Mouse (Mus musculus) erythroid progenitor cell, adult 5-6 weeks (primary cell): ENCODE data around the gene Dis3l2. TPM values are rescaled to one million over a fixed set of nuclear protein-coding genes. Genes with fewer than 3 reads are reported as not detected.

Experiments
- ATAC-seq: replicated peaks from 2 replicates; pipeline ENCODE4 v1.8.0; 2016; ENCODE audit warnings: moderate number of reproducible peaks, mild to moderate bottlenecking, moderate TSS enrichment, inconsistent platforms; ENCODE audit not compliant: poor library complexity, low FRiP score, severe bottlenecking
- total RNA-seq, 2 experiments: library from RNA; stranded (forward) in 1 of 2; stranded (reverse) in 1 of 2; fragments of 150-400 nt in 1 of 2; fragments of 186-747, 209-891 nt in 1 of 2; gene quantifications; 2 replicates each; pipeline versions ENCODE4 v1.2.3 to v1.2.4; 2015 to 2017; ENCODE audit warnings: low replicate concordance in 2 of 2

The Dis3l2 gene
- 4.0 and 6.7 TPM in 2 replicates for total RNA-seq (2015; ENCODE audit: low replicate concordance)
- 2.4 and 6.1 TPM in 2 replicates for total RNA-seq (2017; ENCODE audit: low replicate concordance)

DNA sequence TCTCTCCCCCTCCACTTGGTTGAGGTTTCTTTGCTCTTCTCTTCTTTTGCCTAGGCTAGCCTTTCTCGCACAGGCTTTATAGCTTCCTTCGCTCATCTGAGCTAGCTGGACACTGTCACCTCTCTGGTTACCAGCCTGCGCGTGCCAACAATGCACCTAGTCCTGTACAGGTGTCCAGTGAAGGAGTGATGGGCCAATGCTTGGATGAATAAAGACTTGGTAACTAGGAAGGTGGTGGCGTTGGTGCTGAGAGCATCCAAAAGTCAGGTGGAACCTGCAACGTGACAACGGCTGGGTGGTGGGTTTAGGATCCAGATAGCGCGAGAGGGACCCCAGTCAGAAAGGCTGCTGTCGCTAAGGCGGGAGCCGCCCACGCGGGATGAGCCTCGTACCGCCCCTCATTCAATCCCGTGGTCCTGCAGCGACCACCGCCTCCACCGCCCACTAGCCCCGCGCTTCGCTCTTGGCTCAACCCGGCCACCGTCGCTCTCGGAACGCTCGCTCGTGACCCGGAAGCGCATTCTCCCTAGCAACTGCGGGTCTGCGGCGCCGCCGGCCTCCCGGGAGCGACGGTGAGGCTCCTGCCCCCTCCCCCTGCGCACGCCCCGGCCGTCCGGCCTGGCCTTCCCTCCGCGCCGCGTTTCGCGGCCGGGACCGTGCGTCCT, at the start of gene Dis3l2:
Gene Dis3l2 (plus strand): TSS at position 509 of the 665 bp plus-strand sequence.
- ATAC-seq = peak; percentile 47

DNA sequence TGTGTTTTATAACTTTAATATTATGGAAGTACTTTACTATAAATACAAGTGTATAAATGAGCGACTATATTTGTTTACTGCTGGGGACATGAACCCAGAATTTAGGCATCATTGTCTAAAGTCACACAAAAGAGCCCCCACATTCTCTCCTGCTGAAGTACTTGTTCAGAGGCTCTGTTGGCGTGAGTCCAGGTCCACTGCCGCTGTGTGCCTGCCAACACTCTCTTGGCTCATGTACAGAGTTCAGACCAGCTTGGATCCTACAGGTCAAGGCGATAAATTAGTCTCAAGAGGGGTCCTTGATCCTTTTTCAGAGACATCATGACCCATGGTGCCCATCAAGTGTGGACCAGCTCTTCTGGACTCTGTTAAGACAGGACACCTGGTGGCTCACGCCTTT, 46.5 kb upstream of the Dis3l2 start:
- ATAC-seq = no peak

DNA sequence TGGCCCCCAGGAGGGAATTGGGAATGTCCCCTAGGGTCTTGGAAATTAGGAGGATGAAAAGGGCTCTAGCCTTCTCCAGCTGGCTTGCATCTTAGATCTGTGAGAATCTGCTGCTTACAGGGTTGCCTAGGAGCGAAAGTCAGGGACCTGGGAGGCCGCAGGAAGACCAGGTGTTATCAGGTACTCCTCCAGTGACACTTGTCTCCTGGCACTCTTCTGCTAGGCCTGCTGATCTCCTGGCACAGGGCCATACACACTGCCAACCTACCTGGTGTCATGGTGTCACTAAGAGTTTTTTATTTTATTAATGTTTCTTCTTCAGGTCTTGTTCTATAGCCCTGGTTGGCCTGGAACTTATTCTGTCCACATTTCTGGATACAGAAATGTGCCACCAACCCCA, 38.5 kb upstream of the Dis3l2 start:
- ATAC-seq = no peak

DNA sequence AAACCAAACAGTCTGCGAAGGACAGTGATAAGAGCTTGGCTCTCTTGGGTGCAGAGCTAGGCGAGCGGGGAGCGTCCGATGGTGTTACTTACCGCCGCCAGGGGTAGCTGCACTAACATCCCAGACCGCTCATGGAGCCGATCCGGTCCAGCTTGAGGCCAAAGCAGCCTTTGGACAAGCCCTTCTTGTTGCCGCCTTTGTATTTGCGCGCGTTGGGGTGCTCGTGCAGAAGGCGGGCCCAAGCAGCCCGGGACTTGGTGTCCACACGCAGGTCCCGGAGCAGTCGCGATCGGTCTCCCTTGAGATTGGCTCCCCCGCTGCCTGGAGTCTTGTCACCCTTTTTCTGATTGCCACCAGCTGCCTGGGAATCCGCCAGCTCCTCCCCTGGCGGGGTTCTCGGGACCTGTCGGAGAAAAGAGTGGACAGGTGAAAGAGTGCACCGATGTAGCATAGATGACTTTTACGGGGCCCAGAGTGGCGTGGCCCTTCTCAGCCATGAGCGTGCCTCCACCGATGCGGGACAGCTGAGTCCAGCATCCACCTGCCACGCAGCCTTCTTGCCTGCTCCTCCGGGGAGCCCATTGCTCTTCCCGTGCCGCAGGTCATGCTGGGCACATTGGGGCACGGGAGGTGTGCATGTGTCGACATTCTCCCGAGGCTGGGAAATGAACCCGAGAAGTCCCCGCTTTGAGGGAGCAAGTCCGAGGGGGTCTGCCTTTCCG, 33.9 kb upstream of the Dis3l2 start:
- ATAC-seq = no peak

DNA sequence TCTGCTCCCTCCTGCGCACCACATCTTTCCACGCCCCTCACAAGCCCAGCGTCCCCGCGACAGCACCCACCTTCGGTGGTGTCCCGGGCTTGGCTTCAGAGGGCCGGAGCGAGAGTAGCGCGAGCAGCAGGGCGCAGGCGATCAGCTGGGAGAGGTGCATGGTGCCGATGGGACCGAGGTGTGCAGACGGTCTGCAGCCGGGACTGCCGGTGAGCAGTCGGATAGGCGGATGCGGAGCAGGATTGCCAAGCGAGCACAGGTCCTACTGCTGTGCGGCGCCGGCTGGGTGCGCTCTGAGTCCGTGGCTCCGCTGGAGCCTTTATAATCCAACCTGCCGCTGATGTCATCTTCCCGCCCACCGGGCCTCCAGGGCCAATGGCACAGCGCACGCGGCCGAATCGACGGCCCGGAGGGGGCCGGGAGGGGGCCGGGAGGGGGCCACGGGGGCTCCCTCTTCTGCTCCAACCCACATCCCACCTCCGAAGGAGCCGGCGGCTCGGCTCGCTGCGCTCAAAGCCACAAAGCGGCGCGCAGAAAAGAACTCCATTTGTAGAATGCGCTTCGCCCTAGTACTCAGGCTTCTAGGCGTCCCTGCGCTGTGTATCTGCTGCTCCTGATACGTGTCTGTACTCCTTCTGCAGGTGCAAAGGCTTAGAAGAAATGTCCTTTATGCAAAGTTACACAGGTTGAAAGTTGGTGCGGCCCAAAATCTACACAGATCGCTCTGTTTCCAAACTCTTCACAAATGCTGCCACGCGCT, 33.1 kb upstream of the Dis3l2 start, which contains the start of gene Nppc:
Gene Nppc (minus strand): TSS at position 293 of the 760 bp plus-strand sequence.
- ATAC-seq = no peak

DNA sequence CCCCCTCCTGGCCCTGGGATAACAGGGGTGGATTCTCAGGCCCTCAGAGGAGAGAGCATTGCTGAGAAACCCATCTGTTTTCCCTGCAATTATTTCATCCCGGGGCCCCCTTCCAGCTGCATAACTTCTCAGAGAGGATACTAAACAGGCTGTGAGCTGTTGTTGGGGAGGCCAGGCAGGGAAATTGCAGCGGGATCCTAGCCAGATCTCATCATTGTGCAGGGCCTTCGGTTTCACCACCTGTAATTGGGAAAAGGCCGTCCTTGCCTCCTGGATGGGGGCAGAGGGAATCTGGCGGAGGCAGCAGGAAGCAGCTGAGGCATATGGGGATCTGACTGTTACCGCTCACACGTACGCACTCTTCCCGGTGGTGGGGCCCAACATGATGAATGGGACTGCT, 29.2 kb upstream of the Dis3l2 start:
- no peak for ATAC-seq

DNA sequence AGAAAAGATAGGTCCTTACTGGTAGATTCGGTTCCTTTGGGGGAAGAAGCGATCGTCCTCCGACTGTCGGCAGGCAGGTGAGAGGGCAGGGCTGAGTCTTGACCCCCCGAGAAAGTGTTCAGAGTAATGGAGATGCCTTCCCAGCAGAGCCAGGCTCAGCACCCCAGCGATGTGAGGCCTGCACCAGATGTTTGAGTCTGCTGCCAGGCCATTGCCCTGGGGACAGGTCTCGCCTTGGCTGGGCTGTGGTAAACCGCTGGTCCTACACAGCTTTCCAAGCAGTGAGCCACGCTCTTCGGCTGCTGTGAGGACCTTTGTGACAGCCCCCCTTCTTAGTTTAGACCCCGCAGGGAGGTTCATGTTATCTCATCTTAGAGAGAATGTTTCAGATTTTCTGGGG, 28.5 kb upstream of the Dis3l2 start:
- no peak for ATAC-seq

DNA sequence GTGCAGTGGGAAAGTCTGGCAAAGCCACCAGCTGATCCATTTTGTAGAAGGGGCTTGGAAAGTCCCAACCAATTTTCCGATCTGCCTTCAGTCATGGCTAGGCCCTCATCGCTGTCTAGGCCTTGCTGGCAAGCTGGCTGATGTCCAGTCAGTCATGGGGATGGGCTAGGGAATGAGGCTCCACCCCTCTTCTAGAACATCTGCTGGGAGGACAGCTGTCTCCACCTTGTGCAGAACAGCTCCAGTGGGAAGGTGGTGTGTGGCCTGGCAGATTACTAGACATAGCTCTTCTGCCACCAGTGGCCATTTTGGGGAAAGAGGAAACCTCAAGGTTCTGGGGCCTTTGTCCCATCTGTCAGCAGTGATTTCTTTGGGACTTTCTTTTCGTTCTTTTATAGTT, 26.0 kb upstream of the Dis3l2 start:
- ATAC-seq = no peak

DNA sequence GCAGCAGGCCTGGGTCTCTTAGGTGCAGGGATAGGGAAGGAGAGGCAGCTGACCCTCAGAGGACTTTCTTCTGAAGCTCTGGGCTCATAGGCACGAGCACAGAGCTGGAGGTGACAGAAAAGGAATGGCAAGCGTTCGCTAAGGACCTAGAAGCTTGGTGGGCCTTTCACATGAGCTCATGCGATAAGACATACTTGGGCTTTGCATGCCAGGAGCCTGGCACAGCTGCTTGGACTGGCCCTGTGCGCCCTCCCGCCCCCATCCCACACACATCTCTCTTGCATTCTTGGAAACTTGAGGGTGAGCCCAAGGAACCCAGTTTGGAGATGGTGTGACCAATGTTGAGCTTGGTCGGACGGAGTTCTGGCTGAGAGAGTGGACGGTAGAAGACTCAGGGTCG, 24.9 kb upstream of the Dis3l2 start:
- no peak for ATAC-seq

DNA sequence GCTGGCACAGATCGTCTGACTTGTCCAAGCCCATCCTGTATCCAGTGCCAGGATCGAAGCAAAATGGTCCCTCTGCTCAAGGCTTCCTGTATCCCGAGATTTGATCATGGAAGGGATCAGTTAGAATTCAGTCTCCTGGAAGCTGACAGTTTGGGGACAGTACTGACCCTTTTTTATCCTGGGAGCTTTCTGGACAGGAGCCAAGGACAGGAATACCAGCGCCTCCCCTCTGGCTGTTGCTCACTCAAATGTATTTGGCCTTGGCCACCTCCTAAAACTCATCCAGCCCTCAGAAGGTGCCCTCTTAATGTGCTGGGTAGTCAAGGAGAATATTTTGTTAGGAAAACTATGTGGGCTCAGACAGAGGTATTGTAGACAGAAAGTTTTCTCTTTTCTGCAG, 16.4 kb upstream of the Dis3l2 start:
- no peak for ATAC-seq

DNA sequence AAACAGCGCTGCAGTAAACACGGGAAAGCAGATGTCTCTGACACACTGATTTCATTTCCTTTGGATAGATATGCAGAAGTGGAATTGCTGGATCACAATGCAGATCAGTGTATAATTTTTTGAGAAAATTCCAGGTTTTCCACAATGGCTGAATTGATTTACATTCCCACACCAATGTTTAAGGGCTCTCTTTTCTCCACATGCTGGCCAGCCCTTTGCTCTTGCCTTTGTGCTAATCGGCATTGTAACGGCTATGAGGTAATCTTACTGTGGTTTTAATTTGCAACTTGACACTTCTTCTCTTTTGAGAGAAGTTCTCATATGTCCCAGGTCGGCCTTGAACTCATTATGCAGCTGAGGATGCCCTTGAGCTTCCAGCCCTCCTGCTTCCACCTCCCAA, 12.6 kb upstream of the Dis3l2 start:
- no peak for ATAC-seq

DNA sequence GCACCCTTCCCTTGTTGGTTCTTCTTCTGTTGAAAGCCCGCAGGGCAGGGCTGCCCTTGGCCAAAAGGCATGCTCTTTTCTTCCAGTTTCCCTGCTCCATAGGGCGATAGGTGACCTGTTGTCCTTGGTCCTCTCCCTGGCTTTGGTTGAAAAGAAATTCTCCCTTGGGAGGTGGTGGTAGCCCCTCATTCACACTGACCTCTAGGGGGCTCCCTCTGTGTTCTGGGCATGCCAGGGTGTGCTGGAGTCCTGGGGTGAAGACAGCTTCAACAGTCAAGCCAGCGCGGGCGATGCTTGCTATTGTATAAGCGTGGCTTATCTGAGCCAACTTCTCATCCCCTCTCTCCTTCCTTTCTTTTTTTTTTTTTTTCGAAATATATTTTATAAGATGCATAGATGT, 6.7 kb upstream of the Dis3l2 start:
- no peak for ATAC-seq

DNA sequence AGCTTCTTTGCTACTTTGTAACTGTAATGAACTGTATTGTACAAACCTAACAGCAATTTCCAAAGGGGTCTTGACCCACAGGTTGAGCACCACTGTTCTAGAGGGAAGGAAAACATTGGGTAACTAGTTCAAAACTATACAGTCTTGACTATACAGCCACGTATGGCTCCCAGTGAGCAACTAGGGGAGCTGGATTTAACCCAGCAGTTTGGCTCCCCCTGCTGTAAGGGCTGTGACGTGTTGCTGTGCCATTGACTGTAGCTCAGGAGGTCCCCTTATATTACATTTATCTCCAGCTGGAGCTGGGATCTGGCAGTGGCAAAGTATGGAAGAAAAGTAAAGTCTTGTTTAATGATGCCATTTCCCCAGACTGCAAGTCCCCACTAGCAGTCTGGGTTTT, 4.9 kb upstream of the Dis3l2 start:
- no peak for ATAC-seq

DNA sequence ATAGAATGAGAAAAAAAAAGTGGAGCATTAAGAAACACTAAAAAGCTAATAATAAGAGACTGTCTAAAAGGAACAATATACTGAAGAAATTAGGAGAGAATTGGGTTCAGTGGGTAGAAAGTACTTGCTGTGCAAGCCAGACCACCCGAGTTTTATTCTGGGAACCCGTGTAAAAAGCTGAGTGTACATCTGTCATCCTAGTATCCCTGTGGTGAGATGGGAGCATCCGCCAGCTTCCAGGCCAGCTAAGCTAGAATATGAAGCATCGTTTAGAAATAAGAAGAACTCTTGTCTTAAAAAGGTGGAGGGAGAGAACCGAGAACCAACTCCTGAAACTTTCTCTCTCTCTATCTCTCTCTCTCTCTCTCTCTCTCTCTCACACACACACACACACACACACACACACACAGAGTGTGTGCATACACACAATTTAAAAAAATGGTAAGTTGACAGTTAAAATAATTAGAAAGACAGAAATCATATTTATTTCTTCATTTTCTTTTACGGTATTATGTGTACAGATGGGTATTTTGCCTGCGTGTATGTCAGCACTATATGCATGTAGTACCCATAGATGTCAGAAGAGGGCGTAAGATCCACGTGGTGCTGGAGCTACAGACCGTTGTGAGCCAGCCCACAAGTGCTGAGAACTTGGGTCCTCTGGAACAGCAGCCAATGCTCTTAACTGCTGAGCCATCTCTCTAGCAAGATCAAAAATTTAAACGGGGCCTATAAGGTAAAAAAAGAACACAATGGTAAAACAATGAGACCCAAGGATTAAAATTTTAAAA, 4.1 kb upstream of the Dis3l2 start:
- no peak for ATAC-seq

DNA sequence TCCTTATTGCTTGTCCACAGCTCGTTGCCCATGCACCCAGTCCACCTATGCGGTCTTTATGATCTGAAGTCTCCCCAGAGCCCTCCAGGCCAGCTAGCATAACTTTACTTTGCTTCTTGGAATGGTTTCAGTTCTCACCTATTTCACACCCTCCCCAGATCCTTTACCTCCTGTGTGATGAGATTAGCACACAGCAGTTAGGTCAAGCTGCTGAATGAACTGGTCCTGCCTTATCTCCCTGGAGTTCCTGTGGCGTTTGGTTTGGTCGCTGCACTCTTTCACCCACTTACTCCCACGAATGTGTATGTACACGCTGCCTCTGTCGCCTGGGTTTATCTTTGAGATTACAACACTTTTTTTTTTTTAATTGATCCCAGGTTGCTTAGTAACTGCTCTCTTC, 3.2 kb upstream of the Dis3l2 start:
- ATAC-seq = 0 out of 2 replicates have a peak, but pooled peaks have one; percentile 11

DNA sequence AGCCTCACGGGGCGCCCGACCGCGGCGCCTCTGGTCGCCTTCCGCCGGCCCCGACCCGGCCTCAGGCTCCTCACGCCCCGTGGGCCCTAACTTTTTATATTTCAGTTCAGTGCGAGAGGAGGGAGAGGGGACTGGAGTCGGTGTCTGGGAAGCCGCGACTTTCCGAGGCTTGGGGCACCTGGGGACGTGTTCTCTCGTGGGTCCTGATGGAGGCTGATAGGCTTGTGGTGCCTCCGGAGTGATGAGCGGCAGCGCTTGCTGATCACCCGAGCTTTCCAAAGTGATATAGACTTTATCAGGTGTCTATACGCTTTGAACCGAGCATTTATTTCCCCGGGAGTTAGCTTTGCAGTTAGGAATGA, 338 bp downstream of the Dis3l2 start:
- peak; percentile 63 for ATAC-seq

DNA sequence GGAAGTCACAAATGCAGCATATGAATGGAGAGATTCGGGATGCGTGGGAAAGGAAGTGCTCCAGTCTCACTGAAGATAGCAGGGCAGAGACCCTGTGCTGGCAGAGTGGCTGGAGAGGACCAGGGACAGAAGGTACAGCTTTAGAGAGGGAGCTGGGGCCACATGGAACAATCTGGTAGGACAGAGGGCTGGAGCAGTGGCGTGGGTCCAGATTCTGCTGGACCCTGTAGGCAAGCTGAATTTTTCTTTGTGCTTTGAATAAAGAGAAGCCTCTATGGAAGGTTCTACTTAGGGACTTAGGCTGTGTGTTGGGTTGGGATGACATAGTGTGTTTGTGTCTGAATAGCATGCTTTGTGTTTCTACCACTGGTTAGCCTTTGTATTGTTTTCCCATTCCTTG, 1.9 kb downstream of the Dis3l2 start:
- no peak for ATAC-seq

DNA sequence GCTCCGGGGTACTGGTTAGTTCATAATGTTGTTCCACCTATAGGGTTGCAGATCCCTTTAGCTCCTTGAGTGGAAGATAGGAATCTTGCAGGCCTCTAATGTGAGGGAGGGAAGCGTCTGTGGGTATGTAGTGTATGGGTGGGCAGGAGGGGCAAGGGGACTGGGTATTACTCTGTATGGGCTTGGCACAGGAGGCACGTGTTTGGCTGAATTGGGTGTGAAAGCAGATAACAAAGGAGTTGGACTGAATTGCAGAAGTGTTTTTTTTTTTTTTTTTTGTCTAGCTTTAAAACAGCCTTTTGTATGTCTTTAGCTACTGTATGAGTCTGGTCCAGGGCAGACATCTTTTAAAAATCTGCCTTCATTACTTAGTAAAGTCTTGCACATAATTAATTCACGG, 5.9 kb downstream of the Dis3l2 start:
- no peak for ATAC-seq

DNA sequence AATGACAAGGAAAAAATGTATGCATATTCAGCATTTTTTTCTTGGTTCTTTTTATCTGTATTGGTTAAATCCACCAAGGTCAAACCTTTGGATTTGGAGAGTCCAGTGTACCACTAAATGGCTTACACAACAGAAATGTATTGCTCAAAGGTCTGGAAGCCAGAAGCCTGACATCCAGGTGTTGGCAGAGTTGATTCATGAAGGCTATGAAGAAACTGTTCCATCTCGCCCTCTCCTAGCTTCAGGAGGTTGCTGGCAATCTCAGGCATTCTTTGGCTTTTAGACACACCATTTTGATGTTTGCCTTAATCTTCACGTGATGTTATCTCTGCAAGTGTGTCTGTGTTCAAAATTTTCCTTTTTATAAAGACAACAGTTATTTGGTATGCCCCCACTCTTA, 8.4 kb downstream of the Dis3l2 start:
- ATAC-seq = no peak

DNA sequence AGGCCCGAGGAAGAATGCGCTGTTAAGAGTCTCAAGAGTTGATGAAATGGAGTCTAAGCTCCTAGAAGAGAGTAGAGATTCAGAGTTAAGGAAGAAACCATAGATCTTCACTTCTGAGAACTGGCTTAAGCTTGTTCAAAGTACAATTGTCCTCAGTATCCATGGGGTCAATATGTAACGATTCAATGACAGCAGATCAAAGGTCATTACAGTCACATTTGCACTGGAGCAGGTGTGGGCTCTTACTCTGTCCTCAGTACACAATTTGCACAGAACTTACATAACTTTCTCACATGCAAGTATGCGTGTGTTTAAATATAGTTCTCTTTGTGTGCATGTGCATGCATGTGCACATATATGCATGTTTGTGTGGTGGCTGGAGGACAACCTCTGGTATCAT, 9.4 kb downstream of the Dis3l2 start:
- ATAC-seq = no peak
